Mouse (Mus musculus) cerebellum, postnatal 4 days (tissue): ENCODE results near the gene Emp2.
A peak's percentile ranks its signal among the peaks of the same experiment; 100 is the strongest.

Experiments used
- DNase-seq, 2 experiments: peaks; one replicate each; pipeline ENCODE4 v3.0.0; 2022; ENCODE audit warnings: low spot score in 2 of 2, mixed read lengths in 1 of 2

Emp2 gene

DNA sequence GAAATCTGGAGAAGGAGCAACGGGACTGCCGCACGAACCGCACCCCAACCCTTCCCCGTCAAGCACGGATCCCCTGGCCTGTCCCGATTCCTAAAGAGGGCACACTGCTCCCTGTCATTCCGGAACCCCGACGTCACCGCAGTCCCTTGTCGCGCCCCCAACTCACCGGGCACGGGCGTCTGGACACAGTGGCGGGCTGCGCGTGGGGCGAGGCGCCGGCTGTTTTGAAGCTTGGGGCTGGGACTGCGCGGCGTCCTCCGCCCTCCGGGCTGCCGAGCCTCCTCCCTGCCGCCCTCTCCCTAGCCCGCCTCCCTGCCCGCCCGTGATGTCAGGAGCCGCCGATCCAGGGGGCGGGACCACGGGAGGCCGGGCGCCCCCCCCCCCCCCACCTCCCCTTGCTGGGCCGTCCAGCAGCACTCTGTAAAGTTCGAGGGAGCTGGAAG lies at the start of gene Emp2:
TSS of gene Emp2 (minus strand) at position 323 of the 443 bp plus-strand sequence.
- no peak for DNase-seq

DNA sequence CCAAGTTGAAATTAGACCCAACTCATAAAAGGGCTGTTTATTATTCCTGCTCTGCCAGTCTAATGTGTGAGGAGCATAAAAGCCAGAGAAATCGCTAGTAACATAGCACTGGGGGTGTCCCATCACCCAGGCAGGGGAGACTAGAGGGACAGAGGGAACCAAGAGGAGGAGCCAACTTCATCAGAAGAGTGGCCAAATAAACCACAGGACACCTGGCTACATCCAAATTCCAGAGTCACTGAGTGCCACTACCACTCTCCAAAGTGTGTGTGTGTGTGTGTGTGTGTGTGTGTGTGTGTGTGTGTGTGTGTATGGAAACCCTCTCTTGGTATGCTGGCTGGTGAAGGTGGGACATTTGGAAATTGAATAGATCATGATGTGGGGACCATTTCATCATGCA lies 49.3 kb upstream of the Emp2 start:
- no peak for DNase-seq

DNA sequence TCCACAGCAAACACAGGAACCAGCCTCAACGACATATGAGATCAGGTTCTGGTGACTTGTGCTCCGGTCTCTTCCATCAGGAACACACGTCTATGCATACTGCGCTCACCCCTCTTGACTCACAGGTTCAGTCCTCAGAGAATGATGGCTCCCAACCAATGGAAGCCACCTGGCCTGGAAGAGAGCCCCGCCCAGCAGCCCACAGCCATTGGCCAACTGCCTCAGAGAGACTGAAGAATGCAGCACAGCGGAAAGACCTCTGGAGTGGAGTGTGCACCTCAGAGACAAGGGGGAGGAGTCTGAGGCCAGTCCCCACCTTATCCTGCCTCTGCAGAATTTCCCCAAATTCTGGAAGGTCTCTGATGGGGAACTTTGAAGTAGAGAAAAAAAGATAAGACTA lies 45.5 kb upstream of the Emp2 start:
- DNase-seq = no peak

DNA sequence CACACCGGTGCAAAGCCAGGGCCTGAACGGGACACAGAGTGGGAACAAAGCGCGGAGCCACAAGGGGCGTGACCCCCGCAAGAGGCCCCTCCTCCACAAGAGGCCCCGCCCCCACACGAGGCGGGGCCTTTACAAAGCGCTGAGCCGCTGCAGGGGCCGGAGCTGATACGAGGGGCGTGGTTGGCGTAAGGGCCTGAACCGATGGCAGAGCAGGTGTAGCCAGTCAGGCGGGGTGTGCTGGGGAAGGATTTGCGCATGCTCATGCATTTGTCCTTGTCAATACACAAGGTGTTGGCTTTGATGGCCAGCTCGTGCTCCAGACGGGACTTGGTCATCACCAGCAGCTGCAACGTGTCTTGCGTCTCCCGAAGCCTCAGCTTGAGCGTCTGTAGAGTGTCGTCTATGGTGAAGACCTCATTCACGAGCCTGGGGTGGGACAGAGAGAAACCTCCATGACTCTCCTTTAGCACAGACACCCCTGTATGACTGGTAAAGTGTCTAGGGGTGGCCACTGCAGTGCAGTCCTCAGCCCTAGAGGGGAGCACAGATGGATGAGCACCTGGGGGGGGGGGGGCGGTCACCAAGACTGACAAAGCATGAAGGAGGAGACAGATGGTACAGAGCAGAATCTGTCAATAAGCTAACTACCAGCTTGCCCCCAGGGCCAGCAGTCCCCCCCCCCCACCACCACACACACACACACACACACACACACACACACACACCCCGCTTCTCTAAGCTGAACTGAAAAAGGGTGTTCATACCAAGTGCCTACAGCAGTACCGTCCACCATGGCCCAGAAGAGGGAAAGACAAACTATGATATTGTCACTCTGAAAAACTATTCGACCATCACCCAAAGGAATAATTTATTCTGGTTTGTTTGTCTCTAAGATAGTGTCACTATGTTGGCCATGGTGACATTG lies 44.5 kb upstream of the Emp2 start:
- peak in 1 of 2 experiments; percentile 49 for DNase-seq

DNA sequence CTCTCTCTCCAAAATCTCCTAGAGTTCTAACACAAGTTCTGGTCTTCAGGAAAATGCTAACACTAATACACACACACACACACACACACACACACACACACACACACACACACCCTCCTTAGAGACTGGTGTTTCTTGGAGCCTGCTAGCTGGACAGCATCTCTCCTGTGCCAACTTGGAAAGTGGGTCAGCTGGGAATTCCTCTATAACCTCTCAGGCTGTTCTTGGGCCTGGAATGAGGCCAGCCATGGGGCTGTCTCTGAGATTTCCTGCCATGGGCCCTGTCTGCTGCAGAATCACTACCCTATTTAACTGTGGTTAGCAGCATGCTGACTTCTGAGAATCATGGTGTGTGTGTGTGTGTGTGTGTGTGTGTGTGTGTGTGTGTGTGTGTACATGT lies 41.2 kb upstream of the Emp2 start:
- peak in 1 of 2 experiments; percentile 60 for DNase-seq

DNA sequence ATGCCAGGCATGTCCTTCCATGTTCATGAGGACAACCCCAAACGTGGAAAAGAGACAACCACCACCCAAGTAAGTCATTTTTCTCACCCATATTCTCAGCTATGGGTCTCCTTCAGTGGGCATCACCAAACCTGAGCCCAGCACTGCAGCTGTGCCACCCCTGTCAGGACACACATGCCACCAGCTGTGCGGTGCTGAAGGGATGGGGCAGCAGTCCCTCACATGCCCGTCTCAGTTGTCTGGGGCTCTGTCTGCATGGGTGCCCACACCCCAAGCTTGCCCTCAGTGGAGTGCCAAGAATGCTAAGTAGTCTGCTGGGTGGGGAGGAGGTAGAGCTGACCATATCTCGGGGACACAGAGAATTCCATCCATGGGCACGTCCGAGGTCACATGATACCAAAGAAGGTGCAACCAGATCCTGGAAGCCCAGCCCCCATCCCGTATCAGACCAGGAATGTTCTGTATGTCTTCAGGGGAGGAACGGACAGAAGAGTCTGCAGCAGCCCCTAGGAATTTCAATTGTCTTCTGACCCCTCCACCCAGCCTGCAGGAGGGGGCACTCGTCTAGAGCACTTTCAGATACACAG lies 37.4 kb upstream of the Emp2 start:
- no peak for DNase-seq

DNA sequence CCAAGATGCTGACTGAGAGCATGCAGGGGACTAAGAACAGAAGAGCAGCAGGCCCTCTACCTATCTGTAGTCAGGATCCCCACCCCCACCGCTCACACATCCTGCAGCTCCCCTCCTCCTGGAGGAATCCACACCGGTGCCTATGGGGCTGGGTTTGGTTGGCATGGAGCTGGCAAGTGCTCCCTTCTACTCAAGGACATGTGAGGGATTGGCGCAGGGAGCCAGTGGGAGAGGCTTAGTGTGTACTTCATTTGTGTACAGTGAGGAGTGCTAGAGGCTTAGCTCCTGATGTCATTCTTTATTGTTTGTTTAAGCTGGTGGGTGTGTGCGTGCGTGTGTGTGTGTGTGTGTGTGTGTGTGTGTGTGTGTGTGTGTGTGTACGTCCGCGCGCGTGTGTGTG lies 36.1 kb upstream of the Emp2 start:
- DNase-seq = no peak

DNA sequence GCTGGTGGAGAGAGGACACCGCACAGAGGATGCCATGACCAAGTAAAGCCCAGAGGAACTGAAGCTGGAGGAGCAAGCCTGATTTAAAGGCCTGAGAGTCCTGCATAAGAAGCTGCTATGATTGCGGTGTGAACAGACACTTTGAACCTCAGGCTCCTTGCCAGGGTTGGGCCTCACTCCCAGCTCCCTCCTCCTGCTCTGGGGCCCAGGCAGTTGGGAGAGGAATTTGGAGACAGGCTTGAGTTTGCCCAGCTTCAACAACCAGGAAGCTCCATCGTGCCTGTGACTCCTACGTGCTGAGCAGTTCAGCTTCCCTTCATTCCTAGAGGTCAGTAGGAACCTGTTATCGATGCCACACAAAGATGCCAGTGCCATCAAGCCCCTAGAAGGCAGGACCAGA lies 35.7 kb upstream of the Emp2 start:
- DNase-seq = no peak

DNA sequence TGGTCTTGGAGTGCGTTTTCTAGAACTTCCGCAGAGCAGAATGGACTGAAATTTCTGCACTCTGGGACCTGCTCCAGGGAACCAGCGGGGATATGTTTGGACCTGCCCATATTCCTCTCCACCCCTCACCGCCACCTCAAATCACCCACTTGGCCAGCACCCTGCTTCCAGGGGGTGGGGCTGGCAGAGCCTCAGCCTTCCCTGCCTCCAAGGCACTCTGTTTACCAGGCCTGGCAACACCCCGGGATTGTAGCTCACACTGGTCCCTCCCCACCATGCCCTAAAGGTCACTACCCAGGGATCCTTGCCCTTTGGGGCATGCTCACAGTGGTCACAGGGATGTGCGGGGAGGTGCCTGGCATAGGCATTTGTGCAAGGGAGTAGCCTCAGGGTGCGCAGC lies 33.8 kb upstream of the Emp2 start:
- DNase-seq = no peak

DNA sequence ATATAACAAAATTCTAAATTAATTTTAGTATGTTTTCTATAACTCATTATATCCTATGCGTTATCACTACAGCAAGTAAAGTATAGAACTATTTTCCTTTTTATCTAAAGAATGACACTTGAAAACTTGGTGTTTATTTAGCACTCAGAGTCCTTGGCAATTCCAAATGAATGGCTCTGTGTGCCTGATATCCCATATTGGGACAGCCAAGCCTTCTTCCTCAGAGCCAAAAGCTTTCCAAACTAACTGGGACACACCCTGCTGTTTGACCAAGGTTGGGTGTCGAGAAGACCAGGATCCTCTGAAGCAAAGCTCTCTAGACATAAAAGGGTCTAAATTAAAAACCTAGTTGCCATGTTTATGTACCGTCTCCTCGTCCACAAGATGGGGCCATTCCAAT lies 27.3 kb upstream of the Emp2 start:
- DNase-seq = no peak

DNA sequence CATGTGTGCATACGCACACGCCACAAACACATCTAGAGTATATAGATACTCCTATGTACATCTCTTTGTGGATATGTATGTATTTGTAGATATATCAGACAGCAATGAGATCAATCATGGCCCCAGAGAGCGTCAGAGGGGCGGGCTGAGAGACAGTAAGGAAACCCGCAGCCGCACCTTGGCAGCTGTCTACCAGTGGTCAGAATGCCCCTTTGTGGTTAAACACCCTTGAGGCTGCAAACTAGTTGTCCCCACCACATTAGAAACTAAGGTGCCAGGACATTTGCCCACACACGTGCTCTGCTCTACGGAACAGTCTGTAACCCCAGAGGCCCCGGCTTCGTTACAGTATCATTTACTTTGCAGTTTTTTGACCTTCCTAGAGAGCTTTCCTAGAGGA lies 26.2 kb upstream of the Emp2 start:
- no peak for DNase-seq

DNA sequence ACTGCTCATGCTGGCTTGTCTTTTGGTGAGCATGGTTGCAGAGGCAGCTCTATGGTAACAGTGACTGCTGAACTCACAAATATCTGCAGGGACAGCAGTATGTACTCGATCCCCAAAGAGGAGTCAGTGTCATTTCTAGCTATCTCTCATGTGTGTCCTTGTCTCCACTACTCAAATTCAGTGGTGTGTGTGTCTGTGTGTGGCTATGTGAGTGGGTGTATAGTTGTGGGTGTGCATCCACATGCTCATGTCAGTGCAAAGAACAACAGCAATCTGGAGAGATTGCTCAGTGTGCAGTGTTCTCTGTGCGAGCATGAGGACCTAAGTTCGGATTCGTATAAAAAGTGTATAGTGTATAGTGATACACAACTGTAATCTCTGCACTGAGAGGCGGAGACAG lies 24.8 kb upstream of the Emp2 start:
- no peak for DNase-seq

DNA sequence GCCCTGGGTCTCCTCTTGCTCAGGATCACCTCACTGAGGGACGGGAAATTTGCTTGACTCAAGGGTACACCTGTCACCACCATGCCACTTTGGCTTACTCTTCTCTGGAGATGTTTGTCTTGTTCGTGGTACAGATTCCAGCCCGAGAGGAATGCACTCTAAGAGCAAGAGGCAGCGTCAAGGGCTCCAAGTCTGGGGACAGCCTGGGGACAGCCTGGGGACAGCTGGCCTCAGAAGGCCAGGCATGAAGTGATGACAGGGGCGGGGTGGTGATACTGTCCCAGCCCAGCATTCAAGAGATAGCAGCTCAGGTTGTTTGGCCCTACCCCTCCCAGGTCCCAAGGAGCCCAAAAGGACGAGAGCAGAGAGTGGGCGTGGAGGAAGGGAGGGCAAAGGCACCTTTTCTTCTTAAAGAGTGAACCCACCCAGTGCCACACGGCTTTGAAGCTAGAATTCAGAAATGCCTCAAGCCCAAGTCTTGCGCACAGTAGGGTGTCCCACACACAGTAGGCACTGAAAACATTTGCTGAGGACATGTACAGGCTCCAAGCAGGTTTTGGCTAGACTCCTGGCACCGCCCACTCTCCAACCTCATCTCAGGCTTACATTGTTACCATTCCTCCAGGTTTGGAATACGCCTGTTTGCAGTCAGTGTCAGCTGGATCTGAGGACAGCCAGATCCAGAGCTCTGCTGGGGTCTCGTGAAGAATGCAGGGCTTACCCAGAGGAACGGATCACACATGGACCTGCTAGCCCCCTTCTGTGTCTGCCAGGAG lies 23.8 kb upstream of the Emp2 start:
- no peak for DNase-seq

DNA sequence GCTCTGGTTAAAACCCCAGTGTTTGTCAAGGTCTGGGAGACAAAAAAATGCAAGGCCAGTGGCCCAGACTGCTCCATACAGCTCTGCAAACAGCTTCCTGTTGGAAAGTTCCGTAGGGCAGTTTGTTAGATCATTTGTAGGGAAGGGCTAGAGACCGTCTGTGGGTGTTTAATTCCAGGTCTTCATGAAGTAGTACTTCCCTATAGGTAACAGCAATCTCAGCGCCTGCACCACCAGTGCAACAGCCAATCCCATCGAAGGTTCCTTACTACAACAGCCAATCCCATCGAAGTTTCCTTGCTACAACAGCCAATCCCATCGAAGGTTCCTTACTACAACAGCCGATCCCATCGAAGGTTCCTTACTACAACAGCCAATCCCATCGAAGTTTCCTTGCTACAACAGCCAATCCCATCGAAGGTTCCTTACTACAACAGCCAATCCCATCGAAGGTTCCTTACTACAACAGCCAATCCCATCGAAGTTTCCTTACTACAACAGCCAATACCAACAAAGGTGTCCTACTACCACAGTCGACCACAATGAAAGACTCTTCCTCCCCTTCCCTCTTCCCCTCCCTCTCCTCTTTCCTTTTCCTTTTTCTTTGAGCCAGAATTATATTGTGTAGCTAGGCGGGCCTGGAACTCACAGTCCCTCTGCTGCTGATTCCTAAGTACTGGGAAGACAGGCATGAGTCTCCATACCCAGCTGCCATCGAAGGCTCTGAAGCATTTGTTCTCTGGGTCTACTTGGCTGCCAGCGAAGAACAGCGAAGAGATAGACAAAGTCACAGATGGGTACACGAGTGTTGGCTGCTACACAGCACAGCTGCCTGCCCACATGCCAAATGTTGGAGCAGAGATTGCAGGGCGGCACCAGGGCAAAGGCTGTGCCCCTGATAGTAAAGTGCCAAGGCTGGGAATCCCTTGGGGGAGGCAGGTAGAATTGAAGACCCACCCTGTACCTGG lies 23.0 kb upstream of the Emp2 start:
- no peak for DNase-seq

DNA sequence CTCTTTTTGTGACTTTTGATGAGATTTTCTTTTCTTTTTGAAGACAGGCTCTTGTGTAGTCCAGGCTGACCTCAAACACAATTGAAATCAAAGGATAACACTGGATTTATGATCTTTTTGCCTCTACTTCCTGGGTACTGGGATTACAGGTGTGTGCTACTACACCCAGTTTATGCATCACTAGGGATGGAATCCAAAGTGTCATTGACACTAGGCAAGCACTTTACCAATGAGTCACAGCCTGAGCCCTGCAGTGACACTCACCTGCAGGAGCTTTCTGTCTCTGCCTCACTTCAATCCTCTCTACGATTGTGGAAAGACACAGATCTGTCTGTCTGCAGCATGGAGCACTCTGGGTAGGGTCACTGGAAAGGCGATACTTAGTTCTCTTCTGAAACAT lies 22.2 kb upstream of the Emp2 start:
- no peak for DNase-seq

DNA sequence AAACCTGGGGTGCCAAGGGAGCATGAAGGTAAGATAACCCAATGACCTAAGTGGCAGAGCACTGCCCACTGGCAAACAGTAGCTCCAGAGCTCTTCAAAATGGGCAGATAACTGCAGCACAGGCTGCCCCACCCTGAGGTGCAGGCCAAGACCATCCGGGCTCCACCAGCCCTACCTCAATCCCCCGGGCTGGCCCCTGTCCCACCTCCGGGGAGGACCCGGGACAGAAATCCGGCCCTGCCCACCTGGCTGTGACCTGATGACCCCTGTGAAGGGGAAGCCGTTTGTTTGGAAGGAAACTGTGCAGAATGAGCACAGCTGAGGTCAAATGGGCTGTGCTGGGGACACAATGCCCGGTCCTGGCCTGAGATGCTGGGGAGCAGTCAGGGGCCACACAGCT lies 19.0 kb upstream of the Emp2 start:
- no peak for DNase-seq

DNA sequence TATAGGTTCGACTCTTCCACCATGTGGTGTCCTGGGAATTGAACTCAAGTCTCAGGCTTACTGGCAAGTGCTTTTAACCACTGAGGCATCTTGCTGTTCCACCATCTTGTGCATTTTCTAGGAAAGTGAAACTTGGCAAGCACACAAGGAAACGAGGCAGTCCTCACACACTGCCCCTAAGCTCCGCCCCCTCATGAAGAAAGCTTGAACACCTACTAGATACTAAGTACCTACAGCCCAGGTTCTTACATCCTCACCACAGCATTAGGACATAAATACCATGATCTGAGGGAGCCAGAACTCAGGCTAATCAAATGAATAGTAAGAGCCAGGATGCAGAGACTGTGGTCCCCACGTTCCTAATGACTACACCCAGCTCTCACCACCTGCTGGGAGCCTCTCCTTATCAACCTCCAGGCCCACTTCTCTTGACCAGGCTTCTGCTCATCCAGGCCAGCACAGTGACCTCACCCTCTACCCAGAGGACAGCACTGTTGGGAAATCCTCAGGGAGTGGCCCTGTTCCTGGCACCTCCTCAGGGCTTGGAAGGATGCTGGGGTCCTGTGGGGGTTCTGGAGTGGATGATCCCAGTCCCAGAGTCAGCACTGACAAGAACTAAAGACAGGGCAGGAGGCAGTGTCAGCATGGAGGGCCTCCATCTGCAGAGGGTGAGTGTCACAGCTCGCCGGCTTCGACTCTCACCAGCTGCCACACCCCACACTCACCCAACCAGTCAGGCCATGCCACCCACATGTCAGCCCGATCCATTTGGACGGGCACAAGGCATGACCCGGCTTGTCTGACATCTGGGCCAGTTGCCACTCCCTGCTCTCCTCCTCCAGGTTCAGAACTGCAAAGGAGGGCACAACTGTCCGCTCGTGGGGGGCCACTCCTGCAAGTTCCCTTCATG lies 17.1 kb upstream of the Emp2 start:
- DNase-seq = no peak

DNA sequence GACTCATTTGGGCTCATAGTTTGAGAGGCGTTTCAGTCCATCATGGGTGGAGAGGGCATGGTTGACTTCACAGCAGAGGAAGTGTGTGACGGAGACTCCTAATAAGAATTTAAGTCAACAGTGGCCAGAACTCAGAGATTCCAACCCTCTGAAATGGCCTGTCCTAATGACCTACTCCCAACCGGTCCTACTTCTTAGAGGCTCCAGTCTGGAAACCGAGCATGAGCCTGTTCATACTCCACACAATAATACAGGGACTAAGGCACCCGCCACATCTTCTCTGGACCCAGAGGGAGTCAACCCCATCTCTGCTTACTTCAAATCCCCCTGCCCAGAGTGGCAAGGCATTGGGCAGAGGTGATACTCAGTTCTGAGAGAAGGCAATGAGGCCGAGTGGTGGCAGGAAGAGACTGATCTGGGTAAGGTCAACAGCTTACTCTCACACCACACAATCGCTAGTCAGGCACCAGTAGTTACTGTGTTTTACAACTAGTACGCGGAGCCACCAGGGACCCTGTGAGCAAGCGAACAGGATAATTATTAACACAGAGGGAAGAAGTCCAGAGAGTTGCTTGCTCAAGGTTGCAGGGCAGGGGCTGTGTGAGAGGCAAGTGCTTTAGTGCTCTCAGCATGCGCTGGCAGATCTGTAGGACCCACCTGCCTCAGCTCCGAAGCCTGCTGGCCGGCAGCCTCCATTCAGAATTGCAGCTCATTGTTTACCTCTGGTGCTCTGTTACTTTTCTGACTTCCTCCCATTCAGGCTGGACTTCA lies 14.0 kb upstream of the Emp2 start:
- no peak for DNase-seq

DNA sequence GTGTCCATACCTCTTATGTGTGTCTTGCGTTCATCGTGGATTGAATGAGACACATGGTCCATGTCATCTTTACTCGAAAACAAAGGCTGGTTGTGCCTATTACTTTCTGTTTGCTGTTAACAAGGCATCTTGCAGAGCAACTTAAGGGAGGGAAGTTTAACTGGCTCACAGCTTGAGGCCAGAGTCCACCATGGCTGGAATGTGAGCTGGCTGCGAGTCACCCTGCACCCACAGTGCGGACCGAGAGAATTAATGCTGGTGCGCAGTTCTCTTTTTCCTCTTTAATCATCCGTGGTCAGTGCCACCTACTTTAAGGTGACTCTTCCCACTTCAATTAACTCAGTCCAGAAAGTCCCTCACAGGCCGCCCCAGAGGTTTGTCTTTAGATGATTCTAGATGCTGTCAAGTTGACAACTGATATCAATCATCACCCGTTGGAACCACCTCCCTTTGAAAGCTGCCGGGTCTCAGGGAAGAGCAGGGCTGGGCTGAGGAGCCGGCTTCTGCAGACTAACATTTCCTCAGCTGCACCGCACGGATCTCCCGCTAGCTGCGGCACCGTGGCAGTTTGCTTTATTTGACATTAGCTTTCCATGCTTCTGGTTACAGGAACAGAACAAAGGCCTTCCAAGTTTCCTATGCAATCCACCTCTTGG lies 6.3 kb upstream of the Emp2 start:
- no peak for DNase-seq
